Mouse (Mus musculus) layer of hippocampus, postnatal 14 days (tissue): ENCODE data around the gene Sdhd. TPM values are rescaled to one million over a fixed set of nuclear protein-coding genes. Genes with fewer than 3 reads are reported as not detected.
"Not testable (repeated sequence)": the region's sequence is repeated elsewhere in the genome, so short reads cannot be mapped to it uniquely, and the experiment has no call there.

Experiments
- DNase-seq, 2 experiments: peaks; one replicate each; pipeline ENCODE4 v3.0.0; 2021 to 2022; ENCODE audit warnings: low spot score in 2 of 2, mixed read lengths in 1 of 2
- long read RNA-seq, 2 experiments: library from polyadenylated mRNA; stranded (forward); transcript quantifications; one replicate each; pipeline ENCODE4 v2.0.0; 2021
- total RNA-seq, 2 experiments: library from RNA; stranded (reverse); gene quantifications; 2 replicates each; pipeline ENCODE4 v1.2.3; 2021

The Sdhd gene
- total RNA-seq, result 100 to 1,000 TPM; 140 to 146 TPM
- long read RNA-seq, experiment 1, transcript Sdhd-201 (4 exons, 1,231 nt), result major isoform, 111 of 138 reads
- long read RNA-seq, experiment 1, partial matches to known transcripts, result 23 of 138 reads
- long read RNA-seq, experiment 1, other reads (novel, unspliced or antisense), result 4 of 138 reads
- long read RNA-seq, experiment 2, transcript Sdhd-201 (4 exons, 1,231 nt), result major isoform, 200 of 258 reads
- long read RNA-seq, experiment 2, partial matches to known transcripts, result 50 of 258 reads
- long read RNA-seq, experiment 2, other reads (novel, unspliced or antisense), result 8 of 258 reads

- DNase-seq, result peak; percentile 92 to 96
Measured at GRCm38 (mm10) chr9:50603189-50603997, at the start of gene Sdhd, which contains the start of gene Timm8b. TSS of gene Sdhd (minus strand) at chr9:50603812. TSS of gene Timm8b (plus strand) at chr9:50603910.

DNA sequence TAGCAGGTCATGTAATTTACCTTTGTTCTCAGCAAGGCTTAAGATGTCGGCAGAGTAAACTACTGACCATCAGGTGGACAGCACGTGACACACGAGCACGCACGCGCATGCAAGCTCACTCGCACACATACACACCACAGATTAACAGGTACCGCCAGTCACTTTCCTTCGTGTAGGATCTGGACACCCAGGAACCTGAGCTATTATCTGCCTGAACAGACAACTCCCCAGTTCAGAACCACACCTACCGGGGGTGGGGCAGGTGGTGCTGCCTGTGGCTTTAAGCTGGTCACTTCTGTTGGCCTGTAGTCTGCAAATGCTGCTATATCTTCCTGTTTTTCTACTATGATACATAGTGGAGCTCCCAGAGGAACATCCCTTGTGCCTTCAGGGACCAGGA lies 46.9 kb upstream of the Sdhd start:
- DNase-seq, result no peak

GRCm38 (mm10) chr9:50646826-50647370 lies 43.3 kb upstream of the Sdhd start:
- DNase-seq, result no peak

- no peak for DNase-seq
Measured at GRCm38 (mm10) chr9:50634270-50634669, 30.7 kb upstream of the Sdhd start.

DNA sequence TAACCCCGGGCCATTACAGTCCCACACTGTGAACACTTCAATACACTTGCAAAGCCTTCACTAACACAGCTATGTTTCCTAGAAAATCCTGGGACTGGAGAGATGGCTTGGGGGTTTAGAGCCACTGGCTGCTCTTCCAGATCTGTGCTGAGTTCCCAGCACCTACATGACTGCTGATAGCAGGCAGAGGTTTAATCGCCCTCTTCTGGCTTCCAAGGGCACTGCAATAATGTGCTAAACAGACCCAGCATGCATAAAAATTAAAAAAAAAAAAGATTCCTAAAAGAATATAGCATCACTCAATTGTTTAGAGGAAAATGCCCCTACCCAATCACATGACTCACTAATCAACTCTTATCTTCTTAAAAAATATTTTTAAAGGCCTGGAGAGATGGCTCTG lies 29.4 kb upstream of the Sdhd start:
- no peak for DNase-seq

- DNase-seq, result no peak
Measured at GRCm38 (mm10) chr9:50632016-50632688, 28.5 kb upstream of the Sdhd start.

- DNase-seq, result not testable (repeated sequence)
Measured at GRCm38 (mm10) chr9:50630903-50631302, 27.3 kb upstream of the Sdhd start.

DNA sequence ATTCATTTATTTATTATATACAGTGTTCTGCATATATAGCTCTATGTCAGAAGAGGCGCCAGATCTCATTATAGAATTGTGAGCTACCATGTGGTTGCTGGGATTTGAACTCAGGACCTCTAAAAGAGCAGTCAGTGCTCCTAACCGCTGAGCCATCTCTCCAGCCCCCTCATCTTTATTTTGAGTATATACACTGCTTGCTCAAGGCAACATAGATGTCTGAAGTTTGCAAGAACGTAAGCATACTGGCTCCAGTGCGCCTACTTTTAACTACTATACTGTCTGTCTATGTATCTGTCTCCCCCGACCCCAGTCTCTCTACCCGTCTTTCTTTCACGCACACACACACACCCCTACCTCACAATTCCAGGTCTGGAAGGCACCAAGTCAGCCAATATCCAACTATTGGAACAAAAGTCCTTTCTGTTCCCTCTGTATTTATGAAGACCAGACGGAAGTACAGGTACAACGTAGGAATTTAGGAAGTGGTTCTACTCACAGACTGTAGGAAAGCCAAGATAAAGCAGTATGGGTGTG lies 14.2 kb upstream of the Sdhd start:
- no peak for DNase-seq

GRCm38 (mm10) chr9:50616766-50617603 lies 13.4 kb upstream of the Sdhd start, which contains the start of the genes Pih1d2 and Nkapd1:
TSS of gene Pih1d2 (plus strand) at chr9:50617321.
TSS of gene Nkapd1 (minus strand) at chr9:50617464.
- DNase-seq, result peak; percentile 94 to 95

DNA sequence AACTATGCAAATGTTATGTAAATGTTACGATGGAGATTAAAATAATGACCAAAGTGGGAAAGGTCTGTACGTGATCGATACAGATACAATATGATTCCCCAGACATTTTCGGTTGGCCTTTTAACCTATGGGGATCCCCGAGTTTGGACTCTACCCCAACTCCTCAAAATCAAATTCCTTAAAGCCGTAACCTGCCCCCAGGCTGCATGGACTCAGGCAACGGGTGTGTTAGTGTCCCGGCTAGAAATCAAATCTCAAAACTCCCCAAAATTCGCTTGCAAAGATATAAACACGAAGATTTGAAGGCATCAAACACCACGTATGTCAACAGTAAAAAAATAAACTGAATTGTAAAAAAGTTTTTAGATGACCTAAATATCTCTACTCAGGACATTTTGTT lies 12.5 kb upstream of the Sdhd start:
- DNase-seq, result no peak

DNA sequence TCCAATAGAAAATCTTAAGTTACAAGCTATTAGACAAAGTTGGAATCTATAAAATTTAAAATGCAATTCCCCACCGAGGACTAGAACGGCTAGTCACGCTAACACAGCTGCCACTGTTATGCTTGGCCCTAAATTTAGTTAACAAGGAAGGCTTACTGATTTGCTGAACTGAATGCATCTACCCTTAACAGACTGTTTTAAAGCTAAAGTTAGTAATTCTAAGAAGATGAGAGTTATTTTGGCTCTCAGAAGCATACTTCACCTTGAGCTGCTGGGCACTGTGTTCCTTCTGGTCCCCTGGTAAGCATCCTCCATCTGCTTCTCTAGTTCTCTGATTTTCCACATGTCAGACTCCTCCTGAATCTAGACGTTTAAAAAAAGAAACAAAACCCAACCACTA lies 8.5 kb upstream of the Sdhd start:
- no peak for DNase-seq

DNA sequence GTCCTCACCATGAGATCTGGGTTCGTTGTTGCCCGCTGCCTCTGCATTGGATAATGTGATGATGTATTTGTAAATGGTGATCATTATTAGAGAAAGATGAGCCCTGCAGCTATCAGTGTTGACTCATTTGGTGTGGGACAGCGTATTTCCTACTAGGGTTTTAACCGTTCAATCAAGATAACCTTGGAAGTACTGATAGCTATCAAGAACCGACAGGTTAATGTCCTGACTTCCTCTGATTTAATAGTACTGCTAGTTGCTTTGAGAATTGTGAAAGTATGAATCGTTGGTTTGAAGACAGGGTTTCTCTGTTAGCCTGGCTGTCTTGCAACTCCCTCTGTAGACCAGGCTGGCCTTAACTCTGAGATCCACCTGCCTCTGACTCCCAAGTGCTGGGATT lies 726 bp upstream of the Sdhd start:
- no peak for DNase-seq

DNA sequence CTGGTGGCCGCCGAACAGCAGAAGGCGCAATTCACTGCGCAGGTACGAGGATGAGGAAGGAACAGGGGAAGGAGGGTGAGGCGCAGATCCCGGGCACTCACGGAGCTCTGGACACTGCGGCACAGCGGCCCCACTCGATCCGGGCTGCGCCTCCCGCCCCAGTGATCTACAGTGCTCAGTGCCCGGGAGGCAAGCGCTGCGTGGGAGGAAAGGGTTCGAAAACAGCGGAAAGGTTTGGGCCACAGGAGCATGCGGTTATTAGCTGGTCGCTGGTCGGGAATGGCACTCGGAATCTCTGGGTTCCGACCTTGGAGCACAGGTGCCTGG lies 349 bp upstream of the Sdhd start:
- DNase-seq, result no peak

- no peak for DNase-seq
Measured at GRCm38 (mm10) chr9:50602055-50602845, 1.4 kb downstream of the Sdhd start.

- DNase-seq, result no peak
Measured at GRCm38 (mm10) chr9:50601536-50601935, 2.1 kb downstream of the Sdhd start.

DNA sequence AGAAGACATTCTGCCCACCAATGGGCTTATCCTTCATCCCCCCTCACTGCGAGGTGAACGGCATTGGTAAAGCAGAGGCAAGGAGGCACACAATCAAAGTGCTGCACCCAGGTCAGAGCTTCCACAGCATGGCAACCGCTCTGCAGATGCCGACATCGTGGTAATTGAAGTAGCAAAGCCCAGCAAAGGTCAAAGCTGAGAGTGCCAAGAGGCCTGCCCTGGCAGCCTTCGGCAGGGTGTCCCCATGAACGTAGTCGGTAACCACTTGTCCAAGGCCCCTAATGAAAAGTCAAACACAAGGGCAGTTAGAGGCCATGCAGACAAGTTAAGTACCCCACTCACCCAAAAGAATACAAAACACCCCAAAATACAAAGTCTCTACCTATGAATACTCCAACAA lies 6.6 kb downstream of the Sdhd start:
- DNase-seq, result no peak

GRCm38 (mm10) chr9:50594794-50595417 lies 8.7 kb downstream of the Sdhd start:
- DNase-seq, result no peak

GRCm38 (mm10) chr9:50593544-50593943 lies 10.1 kb downstream of the Sdhd start:
- DNase-seq, result no peak

DNA sequence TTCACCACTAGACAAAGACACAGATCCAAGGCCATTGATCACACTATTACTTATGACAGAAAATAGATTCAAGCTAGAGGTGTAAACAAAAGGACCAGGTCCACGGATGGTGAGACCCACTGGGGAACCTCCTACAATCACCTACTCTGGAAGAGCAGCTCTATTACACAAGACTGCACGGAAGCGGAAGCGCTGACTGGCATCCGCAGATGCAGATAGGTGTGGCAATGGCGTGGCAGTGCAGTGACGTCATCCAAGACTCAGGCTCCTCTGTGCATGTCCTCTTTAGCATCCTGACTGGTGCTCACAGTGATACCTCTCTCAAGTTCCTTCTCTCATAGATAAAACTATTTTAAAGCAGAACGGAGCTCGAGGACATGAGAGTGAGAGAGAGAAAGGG lies 10.7 kb downstream of the Sdhd start:
- DNase-seq, result no peak
